Mouse (Mus musculus): ENCODE results near the gene Gm30191. TPM values are rescaled to one million over a fixed set of nuclear protein-coding genes. Genes with fewer than 3 reads are reported as not detected.

Gm30191 gene
- total RNA-seq (2021) = not detected
- long read RNA-seq, experiment 1 = 0 reads
- long read RNA-seq, experiment 2 = 0 reads

DNA sequence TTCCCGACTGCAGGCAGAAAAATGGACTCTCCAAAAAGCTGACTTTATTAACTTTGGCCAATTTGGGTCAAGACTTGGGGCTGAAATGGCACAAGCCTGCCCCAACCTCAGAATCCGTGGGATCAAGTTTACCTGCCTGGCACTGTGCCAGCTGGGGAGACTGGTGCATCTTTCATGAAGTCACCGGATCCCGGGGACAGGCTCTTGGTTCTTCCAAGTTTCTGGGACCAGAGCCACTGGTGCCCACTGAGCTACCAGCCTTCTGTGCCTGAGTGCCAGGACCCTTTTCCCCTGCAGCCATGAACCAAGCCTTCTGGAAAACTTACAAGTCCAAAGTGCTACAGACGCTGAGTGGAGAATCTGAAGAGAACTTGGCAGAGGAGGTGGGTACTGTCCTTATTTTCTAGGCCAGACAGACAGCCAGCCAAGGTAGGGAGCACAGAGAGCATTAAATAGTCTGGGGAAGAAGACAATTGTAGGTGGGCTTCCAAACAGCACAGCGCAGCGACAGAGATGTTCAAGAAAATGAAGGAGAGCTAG lies at the start of gene Gm30191:
TSS of gene Gm30191 (plus strand) at position 217 of the 540 bp plus-strand sequence.
- Histone ChIP-seq H3K4me3 (peak within 1 kb of the TSS; percentile 89), H3K27ac (peak within 1 kb of the TSS; percentile 36; the same call in 1 of the 2 replicates)
- no peak for TF ChIP-seq CTCF (conservative IDR thresholded peaks at IDR 0.05)
- DNase-seq (ENCODE audit: low spot score in 2 of 2) = no peak

GRCm38 (mm10) chr4:134199371-134199770 lies 47.4 kb upstream of the Gm30191 start:
- no peak overlapping the region for H3K4me3 ChIP-seq
- no peak overlapping the region for H3K27ac ChIP-seq
- no peak for DNase-seq (ENCODE audit: low spot score in 2 of 2)
- no peak for TF ChIP-seq CTCF (conservative IDR thresholded peaks at IDR 0.05)

- TF ChIP-seq CTCF (conservative IDR thresholded peaks at IDR 0.05) = no peak
- DNase-seq (ENCODE audit: low spot score in 2 of 2) = no peak
- no peak within 1 kb of the TSS for H3K4me3 ChIP-seq
Observed at GRCm38 (mm10) chr4:134202904-134203303, 43.8 kb upstream of the Gm30191 start, which contains the start of gene Gm7534. Gene Gm7534 (minus strand): TSS chr4:134203004.

DNA sequence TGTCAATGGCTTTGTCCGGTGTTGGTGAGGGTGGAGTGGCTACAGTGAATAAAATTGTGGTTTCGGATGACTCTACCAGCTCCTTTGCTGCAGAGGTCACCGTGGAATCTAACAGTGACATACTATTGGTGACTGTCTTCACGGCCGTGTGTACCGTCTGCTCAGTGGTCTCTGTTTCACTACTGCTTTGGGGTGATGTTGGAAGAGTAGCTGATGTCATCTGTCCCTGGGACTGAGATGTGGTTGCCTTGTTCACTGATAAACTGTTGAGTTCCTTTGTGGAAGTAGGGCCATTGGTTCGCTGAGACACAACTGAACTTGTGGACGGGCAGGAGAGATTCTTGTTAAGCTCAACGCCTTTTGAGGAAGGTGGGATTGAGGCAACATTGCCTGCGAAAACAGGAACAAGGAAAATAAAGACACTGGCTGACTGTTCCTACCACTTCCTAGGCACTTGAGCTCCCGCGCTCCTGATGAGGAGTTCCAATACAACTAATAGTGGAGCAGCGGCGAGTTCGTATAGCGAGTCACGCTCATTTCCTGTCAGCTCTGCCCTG lies 43.3 kb upstream of the Gm30191 start:
- no peak for TF ChIP-seq CTCF (conservative IDR thresholded peaks at IDR 0.05)
- H3K4me3 ChIP-seq = no peak overlapping the region
- DNase-seq (ENCODE audit: low spot score in 2 of 2) = no peak
- no peak overlapping the region for H3K27ac ChIP-seq

More at GRCm38 (mm10) chr4:134202904-134203303, 43.8 kb upstream of the Gm30191 start, which contains the start of gene Gm7534:
- H3K27ac ChIP-seq = no peak within 1 kb of the TSS

DNA sequence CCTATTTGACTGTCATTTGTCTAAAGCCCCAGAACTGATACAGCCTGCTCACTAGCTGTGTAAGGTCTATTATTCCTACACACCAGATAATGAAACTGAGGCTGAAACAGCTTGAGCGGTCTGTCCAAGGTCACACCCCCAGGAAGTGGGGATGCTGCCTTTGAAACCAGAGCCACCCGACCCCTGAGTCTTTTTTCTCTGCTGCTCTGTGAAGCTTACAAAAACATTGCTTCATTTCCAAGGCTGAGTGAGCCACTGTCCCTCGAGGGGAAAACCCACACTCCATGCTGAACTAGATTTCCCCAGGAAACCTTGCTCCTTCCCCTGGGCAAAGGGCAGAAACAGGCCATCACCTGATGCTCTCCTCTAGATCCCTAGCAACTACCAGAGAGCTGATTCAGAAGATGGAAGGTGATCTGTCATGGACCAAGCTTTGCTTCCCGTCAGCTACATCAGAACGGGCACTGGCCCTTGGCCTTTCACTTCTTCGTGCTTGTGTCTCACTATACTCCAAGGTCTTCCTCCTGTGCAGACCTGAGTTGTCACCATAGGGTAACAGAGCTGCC lies 40.2 kb upstream of the Gm30191 start:
- TF ChIP-seq CTCF (conservative IDR thresholded peaks at IDR 0.05) = no peak
- no peak for DNase-seq (ENCODE audit: low spot score in 2 of 2)
- no peak overlapping the region for H3K27ac ChIP-seq
- H3K4me3 ChIP-seq = no peak overlapping the region

- Histone ChIP-seq H3K4me3 (no peak overlapping the region), H3K27ac (no peak overlapping the region)
- no peak for TF ChIP-seq CTCF (conservative IDR thresholded peaks at IDR 0.05)
- DNase-seq (ENCODE audit: low spot score in 2 of 2) = no peak
Observed at GRCm38 (mm10) chr4:134222793-134223600, 23.7 kb upstream of the Gm30191 start.

- TF ChIP-seq CTCF (conservative IDR thresholded peaks at IDR 0.05) = peak; percentile 73
- no peak for DNase-seq (ENCODE audit: low spot score in 2 of 2)
- no peak within 1 kb of the TSS for H3K27ac ChIP-seq
- no peak within 1 kb of the TSS for H3K4me3 ChIP-seq
Observed at GRCm38 (mm10) chr4:134227194-134227593, 19.5 kb upstream of the Gm30191 start, which contains the start of gene Catsper4. Gene Catsper4 (minus strand): TSS chr4:134227383.

GRCm38 (mm10) chr4:134230431-134230830 lies 16.3 kb upstream of the Gm30191 start:
- no peak overlapping the region for H3K4me3 ChIP-seq
- no peak overlapping the region for H3K27ac ChIP-seq
- DNase-seq (ENCODE audit: low spot score in 2 of 2) = no peak
- TF ChIP-seq CTCF (conservative IDR thresholded peaks at IDR 0.05) = no peak

DNA sequence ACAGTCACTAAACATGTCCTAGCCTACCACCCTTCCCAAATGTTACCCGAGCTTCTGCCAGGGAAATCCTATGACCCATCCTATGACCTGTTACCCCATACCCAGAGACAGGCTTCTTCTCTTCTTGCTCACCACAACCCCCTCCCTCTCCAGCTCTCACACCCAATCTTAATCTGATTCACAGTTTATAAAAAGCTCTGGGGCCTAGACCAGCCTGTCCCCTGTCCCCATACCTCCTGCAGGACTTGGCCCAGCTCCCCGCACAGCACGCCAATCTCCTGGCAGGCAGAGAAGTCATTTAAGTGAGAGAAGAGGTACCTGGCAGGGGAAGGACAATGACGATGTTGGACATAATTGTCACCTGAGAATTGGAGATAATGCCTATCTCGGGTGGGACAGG lies 11.9 kb upstream of the Gm30191 start:
- H3K27ac ChIP-seq = no peak overlapping the region
- no peak overlapping the region for H3K4me3 ChIP-seq
- DNase-seq (ENCODE audit: low spot score in 2 of 2) = no peak
- no peak for TF ChIP-seq CTCF (conservative IDR thresholded peaks at IDR 0.05)

DNA sequence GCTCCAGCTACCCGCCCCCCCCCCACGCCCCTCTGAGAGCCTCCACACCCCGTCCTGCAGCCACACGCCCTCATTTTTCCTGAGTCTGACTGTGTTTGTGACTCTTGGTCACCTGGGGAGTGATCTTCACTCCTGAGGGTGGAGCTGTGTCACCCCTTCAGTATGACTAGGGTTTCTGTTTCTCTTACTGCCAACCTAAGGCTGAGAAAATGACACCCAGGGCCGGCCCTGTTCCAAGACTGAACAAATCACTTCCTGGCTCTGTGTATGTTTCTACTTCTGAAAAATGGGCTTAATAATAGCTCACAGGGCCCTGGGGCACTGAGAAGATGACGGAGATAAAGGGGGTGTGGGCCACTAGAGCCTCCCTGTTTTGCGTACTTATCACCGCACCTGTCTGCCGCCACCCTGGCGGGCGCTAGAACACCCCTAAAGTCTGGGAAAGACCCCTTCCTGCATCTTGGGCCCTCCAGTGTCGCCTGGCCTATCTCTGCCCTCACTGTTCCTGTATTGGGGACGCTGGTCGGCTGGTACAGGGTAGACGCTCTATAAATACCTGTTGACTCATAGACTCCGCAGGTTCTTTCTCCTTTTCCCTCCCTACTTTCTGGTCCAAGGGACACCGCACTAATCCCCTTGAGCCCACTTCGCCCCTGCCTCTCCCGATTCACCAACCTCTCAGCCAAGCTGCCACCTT lies 9.0 kb upstream of the Gm30191 start:
- no peak overlapping the region for H3K27ac ChIP-seq
- TF ChIP-seq CTCF (conservative IDR thresholded peaks at IDR 0.05) = no peak
- no peak for DNase-seq (ENCODE audit: low spot score in 2 of 2)
- H3K4me3 ChIP-seq = no peak overlapping the region; the same call in 1 of the 2 replicates

- TF ChIP-seq CTCF (conservative IDR thresholded peaks at IDR 0.05) = no peak
- peak in 1 of 2 experiments; percentile 46 for DNase-seq (ENCODE audit: low spot score in 2 of 2)
- Histone ChIP-seq H3K4me3 (peak within 1 kb of the TSS; percentile 29; the same call in 1 of the 2 replicates), H3K27ac (no peak within 1 kb of the TSS)
Observed at GRCm38 (mm10) chr4:134238279-134238651, 8.5 kb upstream of the Gm30191 start, which contains the start of gene Cnksr1. Gene Cnksr1 (minus strand): TSS chr4:134238399.

- no peak for TF ChIP-seq CTCF (conservative IDR thresholded peaks at IDR 0.05)
- H3K4me3 ChIP-seq = peak overlapping the region; percentile 29; the same call in 1 of the 2 replicates
Observed at GRCm38 (mm10) chr4:134238686-134239085, 8.0 kb upstream of the Gm30191 start.

More at GRCm38 (mm10) chr4:134238686-134239085, 8.0 kb upstream of the Gm30191 start:
- no peak for DNase-seq (ENCODE audit: low spot score in 2 of 2)
- H3K27ac ChIP-seq = no peak overlapping the region
